Comparison of ENCODE assay signal across 9 mouse cellular contexts in the genomic region with DNA sequence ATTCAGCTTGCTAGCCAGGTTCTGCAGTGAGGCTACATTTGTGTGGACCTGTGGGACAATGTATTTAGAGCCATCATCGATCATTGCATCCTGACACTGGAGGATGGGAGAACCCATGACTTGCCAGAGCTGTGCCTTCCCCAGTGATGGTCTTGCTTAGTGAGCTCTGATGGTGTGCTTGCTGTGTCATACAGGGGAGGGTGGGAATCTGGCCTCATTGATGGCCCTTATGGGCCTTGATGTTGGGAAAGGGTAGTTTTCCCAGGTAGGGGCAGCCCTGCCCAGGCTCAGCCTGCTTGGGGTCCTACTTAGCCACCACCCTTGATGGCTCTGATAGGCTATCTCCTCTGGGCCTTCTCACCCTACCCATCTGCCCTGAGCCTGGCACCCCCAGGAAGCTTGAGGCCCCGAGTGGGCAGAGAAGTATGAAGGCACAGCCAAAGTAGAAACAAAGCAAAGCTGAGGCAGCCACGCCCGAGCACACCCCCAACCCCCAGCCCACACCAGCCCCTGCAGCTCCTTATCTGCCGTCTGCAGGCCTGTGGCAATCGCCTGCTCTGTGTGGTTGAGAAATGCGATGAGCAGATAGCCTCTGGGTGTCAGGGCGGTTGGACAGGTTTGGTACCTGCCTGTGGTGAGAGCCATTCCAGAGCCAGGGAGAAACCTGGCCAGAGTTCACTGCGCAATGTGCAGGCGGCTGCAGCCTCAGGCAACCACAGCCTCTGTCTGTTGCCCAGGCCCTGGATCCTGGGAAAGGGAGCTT. TPM values are rescaled to one million over a fixed set of nuclear protein-coding genes. Genes with fewer than 3 reads are reported as not detected.
A peak's percentile ranks its signal among the peaks of the same experiment; 100 is the strongest.
DNase-seq lines count a peak whose midpoint lies in the region; ATAC-seq and TF ChIP-seq lines count a peak whose summit lies in the region.
"Had no signal": no experiment of that assay in that cellular context is flagged by ENCODE, and none has a peak within 500 bp of the region (broad histone marks: within the 10 kb centered on the region; RNA-seq: fewer than 3 reads in every experiment).

No protein-coding gene starts in this region.

- peaks cover 1% of the 10 kb centered on the region for H3K27me3 ChIP-seq in G1E (ENCODE audit: insufficient read depth, low read length)
- H3K27me3 ChIP-seq in intestine, postnatal 0 days (replicated peaks; ENCODE audit: control insufficient read depth, insufficient read depth, low read length), result no peaks in the 10 kb centered on the region
- H3K27me3 ChIP-seq: neural tube, embryonic 15.5 days had no signal

- TF ChIP-seq CTCF in gastrocnemius, adult 2 months (IDR thresholded peaks at IDR 0.05), result no peak
- no peak for TF ChIP-seq CTCF in G1E (IDR thresholded peaks at IDR 0.05; ENCODE audit: low read depth, low read length)
- TF ChIP-seq CTCF in intestine, postnatal 0 days (IDR thresholded peaks at IDR 0.05; ENCODE audit: low read depth), result no peak

- peak; percentile 84 for ATAC-seq in G1E (ENCODE audit: extremely low read depth, insufficient number of reproducible peaks, low FRiP score, poor library complexity, severe bottlenecking)
- peak; percentile 70 for ATAC-seq in intestine, postnatal 0 days

- WGBS in intestine, postnatal 0 days, result 43% methylated on average over 10 of the region's 10 CpGs

- H3K4me3 ChIP-seq in gastrocnemius, adult 2 months, result no peak overlapping the region
- peak overlapping the region; percentile 62; the same call in 1 of the 2 replicates for H3K4me3 ChIP-seq in G1E (ENCODE audit: low read depth, low read length)
- H3K4me3 ChIP-seq in intestine, postnatal 0 days (ENCODE audit: low read depth, low read length), result no peak overlapping the region
- H3K4me3 ChIP-seq: neural tube, embryonic 15.5 days had no signal

- H3K4me2 ChIP-seq in intestine, postnatal 0 days (replicated peaks; ENCODE audit: low read depth), result peak overlapping the region; percentile 35; the same call in 1 of the 2 replicates
- H3K4me2 ChIP-seq: neural tube, embryonic 15.5 days had no signal

- peak overlapping the region; percentile 82 for H3K27ac ChIP-seq in gastrocnemius, adult 2 months
- H3K27ac ChIP-seq in intestine, postnatal 0 days (ENCODE audit: low read depth, low read length), result peak overlapping the region; percentile 73
- H3K27ac ChIP-seq: neural tube, embryonic 15.5 days had no signal

- no peaks in the 10 kb centered on the region for H3K36me3 ChIP-seq in G1E (replicated peaks)
- no peaks in the 10 kb centered on the region for H3K36me3 ChIP-seq in intestine, postnatal 0 days (ENCODE audit: control insufficient read depth, insufficient read depth)
- H3K36me3 ChIP-seq: neural tube, embryonic 15.5 days had no signal

- no peak for DNase-seq in gastrocnemius, adult 2 months
- no peak for DNase-seq in gastrocnemius, postnatal 14 days
- DNase-seq in G1E (ENCODE audit: low spot score), result peak; percentile 90
- peak; percentile 39 for DNase-seq in lung, postnatal 25 days (ENCODE audit: low spot score)
- DNase-seq in adrenal gland, postnatal 10 days, result no peak
- no peak for DNase-seq in cerebellum, adult 8-10 months
- DNase-seq in right cerebral cortex, adult 18-20 months, result no peak

- no peak overlapping the region for H3K9ac ChIP-seq in intestine, postnatal 0 days (ENCODE audit: low read depth, low read length)
- H3K9ac ChIP-seq: neural tube, embryonic 15.5 days had no signal

- intact Hi-C loops in gastrocnemius, adult 2 months (cut with DNase I), result no loop called here
- intact Hi-C loops in gastrocnemius, postnatal 14 days (cut with DNase I; ENCODE audit: low total_unique reads), result no loop called here

- H3K4me1 ChIP-seq in G1E (ENCODE audit: insufficient read depth, low read depth, low read length), result peaks cover 91% of the 10 kb centered on the region
- peaks cover 22% of the 10 kb centered on the region for H3K4me1 ChIP-seq in intestine, postnatal 0 days (replicated peaks; ENCODE audit: control insufficient read depth, insufficient read depth, low read length)

- H3K9me3 ChIP-seq in G1E (replicated peaks), result no peaks in the 10 kb centered on the region
- H3K9me3 ChIP-seq in intestine, postnatal 0 days (ENCODE audit: control insufficient read depth), result no peaks in the 10 kb centered on the region
- H3K9me3 ChIP-seq: neural tube, embryonic 15.5 days had no signal

RNA-seq across cellular contexts. Expression of a gene that starts 26.8 kb away (rescaled TPM):
- 100 to 1,000 TPM; 118 to 120 TPM for total RNA-seq in gastrocnemius, adult 2 months (2021)
- total RNA-seq in gastrocnemius, postnatal 14 days (2021), result 10 to 100 TPM; 48.4 to 53.6 TPM
- total RNA-seq in G1E (2014; fragmentation: Nextera tagmentation) (not detected in 2 replicates), G1E (2017) (0.05 and 0.06 TPM in 2 replicates)
- polyA plus RNA-seq in G1E (2012), result 0.03 TPM in 1 of 2 replicates, not detected in the other
- polyA plus RNA-seq in intestine, postnatal 0 days (2015; fragmentation: Nextera tagmentation; extraction: Ambion mirVana), result 9.0 and 10.2 TPM in 2 replicates
- 10 to 100 TPM; 49.3 to 75.6 TPM for total RNA-seq in adrenal gland, postnatal 10 days (2021)

Comparison
In these comparisons a context has a peak if more than half of its experiments do, and no peak if none do; other contexts are left out.
1. DNase-seq: peak in G1E (single experiment) and lung, postnatal 25 days (single experiment); none in gastrocnemius, adult 2 months (single experiment), gastrocnemius, postnatal 14 days (single experiment), adrenal gland, postnatal 10 days (single experiment), cerebellum, adult 8-10 months (single experiment) and right cerebral cortex, adult 18-20 months (single experiment).
2. RNA of a gene that starts 26.8 kb away (total RNA-seq): 118 to 120 TPM in gastrocnemius, adult 2 months, 49.3 to 75.6 TPM in adrenal gland, postnatal 10 days and 48.4 to 53.6 TPM in gastrocnemius, postnatal 14 days; 0.05 to 0.06 TPM in G1E; every median in the first group is over 10 times any median in the second.